Mouse (Mus musculus) bone marrow, adult 2 months (tissue): Measurements from ENCODE around the gene Eloa. TPM values are rescaled to one million over a fixed set of nuclear protein-coding genes. Genes with fewer than 3 reads are reported as not detected.

Experiments
- H3K27ac ChIP-seq: fragments of 200-500 bp; 2 replicates; pipeline ENCODE4 v1.5.1; 2012; ENCODE audit warnings: low read depth, mild to moderate bottlenecking, control low read depth, inconsistent platforms, low read length; ENCODE audit not compliant: control insufficient read depth, poor library complexity, insufficient read depth
- H3K4me1 ChIP-seq: fragments of 200-500 bp; 2 replicates; pipeline ENCODE4 v1.6.1; 2011; ENCODE audit warnings: low read length; ENCODE audit not compliant: control insufficient read depth, insufficient read depth
- H3K4me3 ChIP-seq: fragments of 200-500 bp; replicated peaks from 2 replicates; pipeline ENCODE3; 2011; ENCODE audit warnings: mild to moderate bottlenecking, low read depth, low read length, control low read depth; ENCODE audit not compliant: control insufficient read depth
- CTCF ChIP-seq: fragments of 200-500 bp; IDR thresholded peaks from 2 replicates; pipeline ENCODE4 v1.5.1; 2011; ENCODE audit warnings: low read length, control low read depth; ENCODE audit not compliant: control insufficient read depth, insufficient read depth
- POLR2A ChIP-seq: fragments of 200-500 bp; IDR thresholded peaks from 2 replicates; pipeline ENCODE4 v1.6.1; 2011; ENCODE audit warnings: low read depth, mild to moderate bottlenecking, control low read depth, low read length, borderline replicate concordance; ENCODE audit not compliant: control insufficient read depth
- WGBS: fragments of 180-500 bp; shearing (Covaris S2); methylation state at CpG from one replicate; pipeline ENCODE4 v1.1.7; 2018; 5-methylcytosine and 5-hydroxymethylcytosine counted together
- polyA plus RNA-seq: library from polyadenylated mRNA; stranded (reverse); fragments of >200 nt; gene quantifications from 2 replicates; pipeline ENCODE4 v1.2.4, GENCODE M21; 2011; ENCODE audit warnings: low replicate concordance; ENCODE audit not compliant: missing spikeins, insufficient read depth, insufficient read length

The Eloa gene
- polyA plus RNA-seq, 1 experiment, result 22.9 TPM

DNA sequence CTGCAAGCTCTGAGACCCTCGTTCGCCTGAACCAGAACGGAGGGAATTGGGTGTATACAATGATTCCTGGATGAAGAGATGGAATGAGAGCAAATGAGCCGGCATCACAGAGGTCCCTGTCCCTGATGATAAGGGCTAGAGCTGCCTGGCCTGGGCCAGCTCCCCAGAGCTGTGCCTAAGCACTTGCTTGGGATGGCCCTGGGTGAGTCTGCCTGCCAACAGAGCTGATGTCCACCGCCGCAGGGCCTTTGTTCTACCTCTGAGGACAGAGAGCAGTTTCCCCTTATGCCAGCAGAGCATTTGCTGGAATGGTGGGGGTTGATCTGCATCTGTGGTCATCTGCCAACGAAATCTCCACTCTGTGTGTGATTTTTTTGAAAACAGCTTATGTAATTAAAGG lies 59.4 kb downstream of the Eloa start:
- Histone ChIP-seq H3K27ac (no peak overlapping the region), H3K4me1 (no peaks in the 10 kb centered on the region), H3K4me3 (no peak overlapping the region)
- WGBS, result 82% methylated on average over 7 of the region's 7 CpGs
- TF ChIP-seq POLR2A (no peak), CTCF (no peak)

DNA sequence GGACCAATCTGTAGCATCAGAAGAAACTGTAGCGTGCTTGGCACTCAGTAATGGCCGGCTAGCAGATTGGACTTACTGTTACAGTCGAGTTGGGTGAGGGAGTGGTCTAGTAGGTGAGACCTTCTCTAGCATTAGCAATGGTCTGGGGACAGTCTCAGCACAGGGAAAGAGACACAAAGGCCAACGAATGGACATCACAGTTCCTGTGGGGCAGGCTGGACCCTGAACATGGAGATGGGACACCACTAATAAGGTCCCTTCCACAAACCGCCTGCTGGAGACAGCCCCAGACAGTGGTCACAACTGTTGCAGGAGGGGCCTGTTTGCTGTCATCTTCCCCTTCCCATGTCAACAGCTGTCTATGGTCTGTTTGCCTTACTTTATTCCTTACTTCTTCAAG lies 59.9 kb downstream of the Eloa start:
- no peaks in the 10 kb centered on the region for H3K4me1 ChIP-seq
- H3K4me3 ChIP-seq, result no peak overlapping the region
- H3K27ac ChIP-seq, result no peak overlapping the region
- 89% methylated on average over 5 of the region's 5 CpGs for WGBS
- TF ChIP-seq POLR2A, result no peak
- TF ChIP-seq CTCF, result no peak

DNA sequence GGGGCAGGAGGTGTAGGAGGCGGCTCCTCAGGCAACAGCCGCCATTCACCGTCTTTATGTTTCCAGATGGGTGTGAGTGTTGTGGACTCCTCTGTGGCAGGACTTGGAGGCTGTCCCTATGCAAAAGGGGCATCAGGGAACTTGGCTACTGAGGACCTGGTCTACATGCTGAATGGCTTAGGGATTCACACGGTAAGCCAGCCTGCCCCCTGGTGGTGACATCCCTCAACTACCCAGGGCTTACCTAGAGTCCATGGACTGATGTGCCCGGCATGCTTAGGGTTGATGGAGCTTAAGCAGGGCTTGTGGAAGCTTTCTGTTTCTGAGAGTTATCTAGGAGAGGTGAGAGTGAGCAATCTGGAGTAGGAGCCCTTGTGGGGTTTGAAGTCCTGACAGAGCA lies 60.8 kb downstream of the Eloa start:
- TF ChIP-seq CTCF, result peak; percentile 99
- TF ChIP-seq POLR2A, result no peak
- 38% methylated on average over 5 of the region's 5 CpGs for WGBS
- Histone ChIP-seq H3K4me1 (no peaks in the 10 kb centered on the region), H3K4me3 (no peak overlapping the region), H3K27ac (no peak overlapping the region)

DNA sequence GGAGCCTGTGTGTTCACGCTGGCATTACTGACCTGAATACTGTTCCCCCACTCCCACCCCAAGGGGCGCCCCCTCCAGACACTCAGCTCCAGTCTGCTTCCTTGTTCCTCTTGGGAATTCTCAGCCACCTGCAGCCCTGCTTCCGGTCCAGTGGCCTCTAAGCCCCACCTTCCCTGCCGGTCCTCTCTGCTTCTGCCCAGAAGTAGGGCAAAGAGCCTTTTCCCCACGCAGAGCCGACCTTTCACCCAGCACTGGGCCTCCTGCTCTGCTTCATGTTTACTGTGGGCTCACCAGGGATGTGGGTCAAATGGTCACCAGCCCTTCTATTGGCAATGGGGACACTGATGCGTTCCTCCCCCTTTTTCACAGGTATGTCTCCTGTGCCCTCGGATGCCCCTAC lies 63.2 kb downstream of the Eloa start:
- 87% methylated on average over 8 of the region's 8 CpGs for WGBS
- H3K27ac ChIP-seq, result no peak overlapping the region
- no peak for TF ChIP-seq POLR2A
- TF ChIP-seq CTCF, result no peak
- H3K4me3 ChIP-seq, result no peak overlapping the region
- H3K4me1 ChIP-seq, result no peaks in the 10 kb centered on the region

DNA sequence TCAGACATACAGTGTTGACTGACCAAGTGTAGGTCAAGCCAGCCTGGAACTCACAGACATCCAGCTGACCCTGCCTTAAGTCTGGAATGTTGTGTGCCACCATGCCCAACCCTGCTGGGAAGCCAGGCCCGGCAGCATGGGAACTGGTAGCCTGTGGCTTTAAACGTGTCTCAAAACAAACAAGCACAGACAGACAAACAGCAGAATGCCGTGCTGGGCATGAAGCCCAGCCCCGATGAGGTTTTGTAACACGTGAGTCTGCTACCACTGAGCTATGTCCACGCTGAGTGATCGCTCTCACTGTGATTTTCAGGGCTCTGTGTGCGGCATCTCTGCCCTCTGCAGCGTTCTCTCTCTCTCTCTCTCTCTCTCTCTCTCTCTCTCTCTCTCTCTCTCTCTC lies 65.7 kb downstream of the Eloa start:
- TF ChIP-seq POLR2A, result no peak
- no peak for TF ChIP-seq CTCF
- 93% methylated on average over 9 of the region's 9 CpGs for WGBS
- no peak overlapping the region for H3K27ac ChIP-seq
- H3K4me1 ChIP-seq, result no peaks in the 10 kb centered on the region
- H3K4me3 ChIP-seq, result no peak overlapping the region

DNA sequence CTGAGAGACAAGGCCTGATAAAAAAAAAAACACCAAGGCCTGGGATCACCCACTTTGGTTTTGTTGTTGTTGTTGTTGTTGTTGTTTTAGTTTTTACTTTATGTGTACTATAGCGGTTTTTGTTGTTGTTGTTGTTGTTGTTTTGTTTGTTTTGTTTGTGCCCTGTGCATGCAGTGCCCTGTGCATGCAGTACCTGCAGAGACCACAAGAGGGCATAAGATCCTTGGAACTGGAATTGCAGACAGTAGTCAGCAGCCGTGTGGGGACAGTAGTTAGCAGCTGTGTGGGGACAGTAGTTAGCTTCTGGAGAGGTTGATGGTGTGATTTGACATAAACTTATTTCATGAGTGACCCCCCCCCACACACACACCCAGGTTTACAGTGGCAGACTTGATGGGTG lies 67.3 kb downstream of the Eloa start:
- Histone ChIP-seq H3K4me3 (no peak overlapping the region), H3K27ac (no peak overlapping the region), H3K4me1 (no peaks in the 10 kb centered on the region)
- WGBS, result 30% methylated on average over 2 of the region's 2 CpGs
- TF ChIP-seq CTCF (peak; percentile 91), POLR2A (no peak)

Other genes with a start within 250 kb of the Eloa start
- 221 and 300 TPM in 2 replicates for gene Srsf10, start 166.0 kb downstream of the Eloa start, polyA plus RNA-seq
- 37.3 and 38.3 TPM in 2 replicates for gene Pnrc2, start 147.9 kb downstream of the Eloa start, polyA plus RNA-seq
- gene Cnr2, start 126.4 kb downstream of the Eloa start, polyA plus RNA-seq, result 4.6 and 12.2 TPM in 2 replicates
- gene Fuca1, start 101.0 kb downstream of the Eloa start, polyA plus RNA-seq, result 57.7 and 172 TPM in 2 replicates
- gene Hmgcl, start 75.3 kb downstream of the Eloa start, polyA plus RNA-seq, result 39.0 and 65.5 TPM in 2 replicates
- gene Gale, start 58.0 kb downstream of the Eloa start, polyA plus RNA-seq, result 4.7 and 11.0 TPM in 2 replicates
- gene Lypla2, start 49.1 kb downstream of the Eloa start, polyA plus RNA-seq, result 34.8 and 42.1 TPM in 2 replicates
- gene Pithd1, start 34.5 kb downstream of the Eloa start, polyA plus RNA-seq, result 48.2 and 49.8 TPM in 2 replicates
- 682 and 1,270 TPM in 2 replicates for gene Rpl11, start 31.7 kb upstream of the Eloa start, polyA plus RNA-seq
- gene Id3, start 121.7 kb upstream of the Eloa start, polyA plus RNA-seq, result 14.5 and 33.8 TPM in 2 replicates
- gene E2f2, start 150.6 kb upstream of the Eloa start, polyA plus RNA-seq, result 146 and 157 TPM in 2 replicates
- gene Asap3, start 184.6 kb upstream of the Eloa start, polyA plus RNA-seq, result 0.23 and 0.60 TPM in 2 replicates
- gene Tcea3, start 226.0 kb upstream of the Eloa start, polyA plus RNA-seq, result 8.1 TPM in 1 of 2 replicates, not detected in the other